Mouse (Mus musculus): ENCODE results near the gene Rnf17. TPM values are rescaled to one million over a fixed set of nuclear protein-coding genes. Genes with fewer than 3 reads are reported as not detected.

Rnf17 gene
- 1 to 10 TPM in 1 of 4 experiments, under 1 TPM in 3; 0.68 to 2.0 (median 0.84) TPM for total RNA-seq (2022)

- DNase-seq (ENCODE audit: low spot score in 2 of 2), result no peak
Measured at GRCm38 (mm10) chr14:56402311-56403071, at the start of gene Rnf17. Rnf17 (plus strand) TSS chr14:56402581.

GRCm38 (mm10) chr14:56354803-56355202 is 47.6 kb upstream of the Rnf17 start:
- no peak for DNase-seq (ENCODE audit: low spot score in 2 of 2)

DNA sequence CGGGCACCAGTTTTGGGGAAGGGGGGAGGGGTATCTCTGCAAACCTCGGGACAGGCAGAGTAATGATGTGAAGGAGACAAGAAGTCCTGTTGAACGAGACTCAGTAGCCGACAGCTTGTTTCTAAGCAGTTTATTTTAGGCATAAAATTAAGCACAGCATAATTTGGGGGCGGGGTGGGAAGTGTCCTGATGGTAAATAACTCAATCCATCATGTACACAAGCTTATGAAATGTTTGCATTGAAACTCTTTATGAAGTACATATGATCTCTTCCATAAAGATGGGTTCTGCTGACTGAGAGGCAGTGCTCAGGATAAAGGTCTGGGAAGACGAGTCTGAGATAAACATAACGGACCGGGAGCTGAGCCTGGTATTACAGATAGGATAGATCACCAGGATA is 47.0 kb upstream of the Rnf17 start:
- DNase-seq (ENCODE audit: low spot score in 2 of 2), result no peak

- no peak for DNase-seq (ENCODE audit: low spot score in 2 of 2)
Measured at GRCm38 (mm10) chr14:56356196-56356595, 46.2 kb upstream of the Rnf17 start.

- DNase-seq (ENCODE audit: low spot score in 2 of 2), result no peak
Measured at GRCm38 (mm10) chr14:56358422-56358821, 44.0 kb upstream of the Rnf17 start.

- DNase-seq (ENCODE audit: low spot score in 2 of 2), result no peak
Measured at GRCm38 (mm10) chr14:56359131-56359530, 43.2 kb upstream of the Rnf17 start.

GRCm38 (mm10) chr14:56364711-56365237 is 37.6 kb upstream of the Rnf17 start, which contains the start of gene Atp12a:
Atp12a (plus strand) TSS chr14:56365068.
- no peak for DNase-seq (ENCODE audit: low spot score in 2 of 2)

- DNase-seq (ENCODE audit: low spot score in 2 of 2), result no peak
Measured at GRCm38 (mm10) chr14:56365292-56365691, 37.1 kb upstream of the Rnf17 start.

DNA sequence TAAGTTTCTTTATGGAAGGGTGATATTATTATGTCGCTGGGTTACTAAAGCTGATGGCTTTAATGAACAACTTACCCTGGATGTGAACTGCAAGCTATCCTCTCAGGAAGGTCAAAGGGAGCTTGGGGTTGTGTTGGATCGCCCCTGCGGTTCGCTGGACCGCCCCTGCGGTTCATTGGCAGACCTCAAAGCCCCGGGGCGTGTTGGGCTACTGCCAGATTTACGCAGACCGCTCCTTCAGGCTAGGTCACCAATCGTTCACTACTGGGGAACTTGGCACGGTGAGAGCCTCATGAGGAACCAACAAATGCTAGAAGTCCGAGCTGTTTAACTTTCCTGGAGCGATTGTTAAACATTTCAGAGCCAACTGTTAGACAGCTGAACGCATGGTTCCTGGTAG is 35.7 kb upstream of the Rnf17 start:
- DNase-seq (ENCODE audit: low spot score in 2 of 2), result no peak

DNA sequence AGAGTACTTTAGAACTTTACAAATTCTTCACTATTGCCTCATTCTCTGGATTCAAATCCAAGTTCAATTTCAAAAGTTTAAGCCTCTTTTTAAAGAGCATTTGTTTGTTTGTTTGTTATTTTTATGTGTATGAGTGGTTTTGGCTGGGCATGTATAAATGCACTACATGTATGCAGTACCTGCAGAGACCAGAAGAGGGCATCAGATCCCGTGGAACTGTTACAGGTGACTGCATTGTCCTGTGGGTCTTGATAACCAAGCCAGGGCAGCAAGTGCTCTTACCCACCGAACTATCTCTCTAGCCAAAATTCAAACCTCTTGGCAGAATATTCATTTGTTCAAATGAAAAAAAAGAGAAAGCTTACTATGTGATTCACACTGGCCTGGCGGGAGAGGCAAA is 33.5 kb upstream of the Rnf17 start:
- no peak for DNase-seq (ENCODE audit: low spot score in 2 of 2)

GRCm38 (mm10) chr14:56375731-56376130 is 26.6 kb upstream of the Rnf17 start:
- DNase-seq (ENCODE audit: low spot score in 2 of 2), result peak; percentile 61 to 83

GRCm38 (mm10) chr14:56377745-56378144 is 24.6 kb upstream of the Rnf17 start:
- DNase-seq (ENCODE audit: low spot score in 2 of 2), result no peak

GRCm38 (mm10) chr14:56379336-56379735 is 23.0 kb upstream of the Rnf17 start:
- DNase-seq (ENCODE audit: low spot score in 2 of 2), result no peak

DNA sequence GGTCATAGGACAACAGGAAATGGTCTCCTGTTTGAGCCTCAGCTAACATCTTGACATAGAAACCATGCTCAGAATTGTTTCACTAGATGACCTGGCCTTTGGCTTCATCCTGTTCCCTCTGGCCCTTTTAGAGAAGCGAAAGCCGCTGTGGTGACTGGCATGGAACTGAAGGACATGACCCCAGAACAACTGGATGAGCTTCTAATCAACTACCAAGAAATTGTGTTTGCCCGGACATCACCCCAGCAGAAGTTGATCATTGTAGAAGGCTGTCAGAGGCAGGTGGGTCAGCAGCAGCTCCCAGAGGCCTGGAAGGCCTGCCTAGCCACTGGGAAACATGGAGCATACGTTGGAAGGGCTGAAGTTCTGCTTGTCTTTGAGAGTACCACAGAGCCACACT is 20.0 kb upstream of the Rnf17 start:
- no peak for DNase-seq (ENCODE audit: low spot score in 2 of 2)

DNA sequence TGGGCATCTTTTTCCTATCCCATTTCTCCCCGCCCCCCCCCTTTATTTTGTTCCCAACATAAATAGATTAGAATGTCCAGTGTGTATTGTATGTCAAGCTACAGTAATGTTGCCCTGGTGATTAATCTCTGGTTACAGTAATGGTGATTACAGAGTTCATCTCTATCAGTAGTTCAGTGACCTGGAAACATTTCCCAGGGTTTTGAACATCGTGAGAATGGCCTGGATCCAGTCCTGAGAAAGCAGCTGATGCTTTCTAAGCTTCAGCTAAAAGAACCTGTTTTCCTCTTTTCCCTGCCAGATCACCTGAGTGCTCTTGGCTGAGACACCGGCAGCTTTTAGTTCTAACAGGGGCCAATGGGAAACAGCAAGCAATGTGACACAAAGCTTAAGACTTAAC is 12.1 kb upstream of the Rnf17 start:
- no peak for DNase-seq (ENCODE audit: low spot score in 2 of 2)

- no peak for DNase-seq (ENCODE audit: low spot score in 2 of 2)
Measured at GRCm38 (mm10) chr14:56393704-56394312, 8.6 kb upstream of the Rnf17 start.

- no peak for DNase-seq (ENCODE audit: low spot score in 2 of 2)
Measured at GRCm38 (mm10) chr14:56398001-56398400, 4.4 kb upstream of the Rnf17 start.

- no peak for DNase-seq (ENCODE audit: low spot score in 2 of 2)
Measured at GRCm38 (mm10) chr14:56403072-56403375, 643 bp downstream of the Rnf17 start.

GRCm38 (mm10) chr14:56462090-56462489 is 59.7 kb downstream of the Rnf17 start:
- no peak for DNase-seq (ENCODE audit: low spot score in 2 of 2)

DNA sequence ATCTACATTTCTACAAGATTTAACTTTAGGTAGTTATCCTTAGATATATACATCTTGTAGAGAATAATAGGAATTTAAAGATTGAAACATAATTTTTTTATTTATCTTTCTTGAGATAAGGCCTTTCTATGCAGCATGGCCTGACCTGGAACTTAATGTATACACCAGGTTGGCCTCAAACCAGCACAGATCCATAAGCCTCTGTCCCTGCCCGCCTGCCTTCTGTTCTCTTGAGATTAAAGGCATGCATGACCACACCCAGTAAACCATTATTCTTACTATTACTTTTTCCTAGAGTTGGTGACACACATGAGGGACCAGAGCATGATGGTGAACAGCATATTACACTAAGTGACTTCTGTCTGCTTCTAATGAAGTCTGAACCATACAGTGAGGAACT is 60.3 kb downstream of the Rnf17 start:
- no peak for DNase-seq (ENCODE audit: low spot score in 2 of 2)

DNA sequence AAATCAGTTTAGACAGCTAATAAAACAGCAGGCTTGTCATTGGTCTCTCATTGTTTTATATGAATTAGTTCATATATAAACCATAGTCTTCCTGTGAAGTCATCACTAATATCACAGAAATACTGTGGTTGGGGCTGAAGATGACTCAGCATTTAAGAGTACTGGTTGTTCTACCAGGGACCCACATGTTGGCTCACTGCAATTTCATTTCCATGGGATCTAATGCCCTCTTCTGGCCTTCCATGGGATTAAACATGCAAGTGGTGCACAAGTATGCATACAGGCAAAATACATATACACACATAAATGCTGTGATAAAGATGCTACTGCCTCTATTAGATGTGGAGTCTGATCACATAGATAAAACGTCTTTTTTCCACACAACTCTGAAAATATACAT is 65.8 kb downstream of the Rnf17 start:
- DNase-seq (ENCODE audit: low spot score in 2 of 2), result no peak

GRCm38 (mm10) chr14:56489806-56490205 is 87.4 kb downstream of the Rnf17 start:
- no peak for DNase-seq (ENCODE audit: low spot score in 2 of 2)

DNA sequence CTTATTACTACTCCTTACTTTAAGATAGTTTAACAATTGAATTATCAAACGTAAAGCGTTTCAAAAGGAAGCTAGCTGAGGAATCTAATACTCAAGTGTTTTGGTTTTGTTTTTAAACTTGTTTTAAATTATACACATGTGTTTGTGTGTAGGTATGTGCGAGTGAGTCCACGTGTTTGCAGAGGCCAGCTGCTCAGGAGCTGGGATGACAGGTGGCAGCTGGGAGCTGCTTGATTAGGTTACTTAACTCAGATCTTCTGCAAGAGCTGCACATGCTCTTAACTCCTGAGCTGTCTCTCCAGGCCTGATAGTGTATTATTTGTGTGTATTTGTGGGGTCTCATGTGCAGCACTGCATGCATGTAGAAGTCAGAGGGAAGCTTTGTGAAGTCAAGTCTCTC is 100.0 kb downstream of the Rnf17 start:
- DNase-seq (ENCODE audit: low spot score in 2 of 2), result no peak
